ENCODE assay signal across 9 mouse cellular contexts in the genomic region with DNA sequence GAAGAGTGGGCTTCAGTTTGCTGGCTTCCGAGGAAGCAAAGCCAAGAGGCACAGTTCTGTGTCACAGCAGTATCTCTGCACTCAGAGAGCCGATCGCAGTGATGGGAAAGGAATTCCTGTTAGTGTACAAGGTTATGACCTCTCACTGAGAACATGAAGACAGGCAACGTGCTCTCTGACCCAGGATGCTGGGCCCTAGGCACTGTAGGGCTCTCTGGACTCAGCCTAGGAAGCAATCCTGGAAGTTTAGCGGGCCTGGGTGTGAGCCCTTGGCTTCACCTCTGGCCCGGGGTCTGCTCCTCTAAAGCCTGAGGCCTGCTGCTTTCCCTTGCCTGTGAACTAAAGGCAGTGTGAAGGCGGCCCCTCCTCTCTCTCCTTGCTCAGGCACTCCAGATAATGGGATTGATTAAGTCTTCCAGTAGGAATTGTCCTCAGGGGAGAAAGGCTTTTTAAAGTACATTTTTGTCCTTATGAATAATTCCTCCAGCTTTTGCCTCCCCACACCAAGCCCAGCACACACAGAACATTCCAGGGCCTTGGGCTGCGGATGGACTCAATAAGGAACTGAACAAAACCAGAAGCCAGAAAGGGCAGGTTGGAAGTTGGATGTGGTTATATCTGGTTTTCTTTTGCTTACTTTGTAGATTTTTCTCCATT. TPM values are rescaled to one million over a fixed set of nuclear protein-coding genes. Genes with fewer than 3 reads are reported as not detected.
DNase-seq lines count a peak whose midpoint lies in the region; ATAC-seq lines count a peak whose summit lies in the region.
"Had no signal": no experiment of that assay in that cellular context is flagged by ENCODE, and none has a peak within 500 bp of the region (broad histone marks: within the 10 kb centered on the region; RNA-seq: fewer than 3 reads in every experiment).

No protein-coding gene starts in this region.

- H3K9me3 ChIP-seq in heart, embryonic 11.5 days (replicated peaks; ENCODE audit: control insufficient read depth, low read length) = no peaks in the 10 kb centered on the region
- H3K9me3 ChIP-seq in lung, embryonic 16.5 days (ENCODE audit: control insufficient read depth, low read length) = no peaks in the 10 kb centered on the region
- no peaks in the 10 kb centered on the region for H3K9me3 ChIP-seq in midbrain, embryonic 13.5 days

- no peak overlapping the region for H3K4me3 ChIP-seq in heart, embryonic 11.5 days (ENCODE audit: low read depth, low read length)
- no peak overlapping the region for H3K4me3 ChIP-seq in lung, embryonic 16.5 days (ENCODE audit: low read length)
- no peak overlapping the region for H3K4me3 ChIP-seq in midbrain, embryonic 13.5 days (replicated peaks)

- peak overlapping the region; percentile 2; the same call in 1 of the 2 replicates for H3K4me2 ChIP-seq in heart, embryonic 11.5 days
- H3K4me2 ChIP-seq in lung, embryonic 16.5 days (ENCODE audit: low read depth, low read length) = no peak overlapping the region
- no peak overlapping the region for H3K4me2 ChIP-seq in midbrain, embryonic 13.5 days (replicated peaks)

- DNase-seq in heart, adult 8-10 months (ENCODE audit: low spot score) = no peak
- DNase-seq in lung, postnatal 4 days = no peak
- peak; percentile 69 for DNase-seq in embryo, embryonic 9.5 days (ENCODE audit: extremely low spot score)
- no peak for DNase-seq in cerebellum, postnatal 10 days

- 0 out of 2 replicates have a peak overlapping the region, but pooled peaks have one; percentile 34 for H3K9ac ChIP-seq in heart, embryonic 11.5 days (ENCODE audit: low read depth, low read length)
- H3K9ac ChIP-seq in lung, embryonic 16.5 days (ENCODE audit: low read length) = peak overlapping the region; percentile 35; the same call in 1 of the 2 replicates
- H3K9ac ChIP-seq in midbrain, embryonic 13.5 days (replicated peaks) = peak overlapping the region; percentile 37; the same call in 1 of the 2 replicates
- H3K9ac ChIP-seq: liver, embryonic 14.5 days had no signal

- H3K27ac ChIP-seq in heart, embryonic 11.5 days (ENCODE audit: low read depth, low read length) = peak overlapping the region; percentile 17; the same call in 1 of the 2 replicates
- H3K27ac ChIP-seq in lung, embryonic 16.5 days (ENCODE audit: low read length) = peak overlapping the region; percentile 23; the same call in 1 of the 2 replicates
- H3K27ac ChIP-seq in midbrain, embryonic 13.5 days = no peak overlapping the region
- H3K27ac ChIP-seq: liver, embryonic 14.5 days had no signal

- H3K36me3 ChIP-seq in heart, embryonic 11.5 days (ENCODE audit: control insufficient read depth, insufficient read depth, low read length) = no peaks in the 10 kb centered on the region
- H3K36me3 ChIP-seq in lung, embryonic 16.5 days (ENCODE audit: control insufficient read depth, insufficient read depth, low read length) = no peaks in the 10 kb centered on the region
- no peaks in the 10 kb centered on the region for H3K36me3 ChIP-seq in midbrain, embryonic 13.5 days

- no peaks in the 10 kb centered on the region for H3K27me3 ChIP-seq in heart, embryonic 11.5 days (ENCODE audit: control insufficient read depth, insufficient read depth, low read length)
- H3K27me3 ChIP-seq in lung, embryonic 16.5 days (ENCODE audit: control insufficient read depth, insufficient read depth, low read depth, low read length) = no peaks in the 10 kb centered on the region; the same call in 1 of the 2 replicates
- peaks cover 9% of the 10 kb centered on the region; the same call in 1 of the 2 replicates for H3K27me3 ChIP-seq in midbrain, embryonic 13.5 days

- H3K4me1 ChIP-seq in heart, embryonic 11.5 days (ENCODE audit: control insufficient read depth, insufficient read depth, low read length) = peaks cover 19% of the 10 kb centered on the region
- peaks cover 22% of the 10 kb centered on the region for H3K4me1 ChIP-seq in lung, embryonic 16.5 days (replicated peaks; ENCODE audit: control insufficient read depth, insufficient read depth, low read length)
- H3K4me1 ChIP-seq in midbrain, embryonic 13.5 days (replicated peaks) = peaks cover 22% of the 10 kb centered on the region

- 22% methylated on average over 8 of the region's 8 CpGs for WGBS in heart, embryonic 11.5 days (ENCODE audit: insufficient replicate concordance)
- 35% methylated on average over 8 of the region's 8 CpGs for WGBS in lung, embryonic 16.5 days
- 17% methylated on average over 8 of the region's 8 CpGs for WGBS in midbrain, embryonic 13.5 days

- ATAC-seq in heart, embryonic 11.5 days (replicated peaks; ENCODE audit: insufficient number of reproducible peaks, low FRiP score, low TSS enrichment) = no peak
- no peak for ATAC-seq in lung, embryonic 16.5 days (ENCODE audit: low read depth)
- ATAC-seq in midbrain, embryonic 13.5 days = no peak
- no peak for ATAC-seq in megakaryocyte-erythroid progenitor cell, adult 5-6 weeks (replicated peaks; ENCODE audit: low FRiP score, low TSS enrichment, poor library complexity, severe bottlenecking)

RNA-seq across cellular contexts. Expression of a gene that starts 2.8 kb away (rescaled TPM):
- polyA plus RNA-seq in heart, embryonic 11.5 days (2014; fragmentation: Nextera tagmentation; extraction: Ambion mirVana) = 2.2 and 3.4 TPM in 2 replicates
- total RNA-seq in heart, adult 8-10 months (2022) = 10 to 100 TPM; 22.7 to 33.0 (median 28.0) TPM
- polyA plus RNA-seq in lung, embryonic 16.5 days (2015; fragmentation: Nextera tagmentation; extraction: Ambion mirVana) = 3.2 and 3.4 TPM in 2 replicates
- polyA plus RNA-seq in midbrain, embryonic 13.5 days (2015; fragmentation: Nextera tagmentation; extraction: Ambion mirVana) = 1.3 and 1.5 TPM in 2 replicates
- total RNA-seq in megakaryocyte-erythroid progenitor cell, adult 5-6 weeks (2014; fragmentation: Nextera tagmentation) = 20.5 and 23.7 TPM in 2 replicates
- 8.5 and 20.7 TPM in 2 replicates for total RNA-seq in megakaryocyte-erythroid progenitor cell, adult 5-6 weeks (2017)
